Mouse (Mus musculus) heart, embryonic 15.5 days (tissue): ENCODE measurements around the gene Hoxb6. TPM values are rescaled to one million over a fixed set of nuclear protein-coding genes. Genes with fewer than 3 reads are reported as not detected.

Experiments used
- ATAC-seq: fragments of 200-750 bp; cut with Nextera tagmentation; replicated peaks from 2 replicates; pipeline ENCODE4 v1.8.0; 2017; ENCODE audit warnings: low read depth, moderate TSS enrichment; ENCODE audit not compliant: insufficient number of reproducible peaks, insufficient read depth, low FRiP score
- H3K27ac ChIP-seq: fragments of 300-500 bp; sonication (generic); 2 replicates; pipeline ENCODE4 v1.5.1; 2015; ENCODE audit warnings: mild to moderate bottlenecking, inconsistent platforms
- H3K27me3 ChIP-seq: fragments of 300-500 bp; sonication (generic); 2 replicates; pipeline ENCODE4 v1.6.1; 2015; ENCODE audit warnings: inconsistent platforms
- H3K36me3 ChIP-seq: fragments of 300-500 bp; sonication (generic); 2 replicates; pipeline ENCODE4 v1.6.1; 2015; ENCODE audit warnings: mild to moderate bottlenecking, inconsistent platforms
- H3K4me1 ChIP-seq: fragments of 300-500 bp; sonication (generic); replicated peaks from 2 replicates; pipeline ENCODE4 v1.6.1; 2015; ENCODE audit warnings: inconsistent platforms
- H3K4me2 ChIP-seq: fragments of 300-500 bp; sonication (generic); 2 replicates; pipeline ENCODE4 v1.6.1; 2015; ENCODE audit warnings: inconsistent platforms, mild to moderate bottlenecking, moderate library complexity
- H3K4me3 ChIP-seq: fragments of 300-500 bp; sonication (generic); 2 replicates; pipeline ENCODE4 v1.5.1; 2015; ENCODE audit warnings: mild to moderate bottlenecking, inconsistent platforms
- H3K9ac ChIP-seq: fragments of 300-500 bp; sonication (generic); 2 replicates; pipeline ENCODE4 v1.6.1; 2015; ENCODE audit warnings: mild to moderate bottlenecking, inconsistent platforms
- H3K9me3 ChIP-seq: fragments of 300-500 bp; sonication (generic); replicated peaks from 2 replicates; pipeline ENCODE4 v1.6.1; 2016; ENCODE audit warnings: inconsistent platforms
- WGBS: fragments of 180-500 bp; shearing (Covaris S2); methylation state at CpG from one replicate; pipeline ENCODE4 v1.1.7; 2015; ENCODE audit warnings: mixed read lengths; 5-methylcytosine and 5-hydroxymethylcytosine counted together
- polyA plus RNA-seq: library from polyadenylated mRNA; unstranded; fragments of >200 nt; fragmentation: Nextera tagmentation; extraction: Ambion mirVana; gene quantifications from 2 replicates; pipeline ENCODE4 v1.2.1, GENCODE M21; 2015

Gene Hoxb6
- polyA plus RNA-seq, 1 experiment from 2014 or later: 0.49 TPM

- peaks cover 100% of the 10 kb centered on the region for H3K27me3 ChIP-seq
- peaks cover 19% of the 10 kb centered on the region for H3K4me1 ChIP-seq
- 6% methylated on average over 38 of the region's 38 CpGs for WGBS
- H3K36me3 ChIP-seq: no peaks in the 10 kb centered on the region
- peak overlapping the region; percentile 50 for H3K4me2 ChIP-seq
- no peak for ATAC-seq
- no peak overlapping the region for H3K27ac ChIP-seq
- H3K9ac ChIP-seq: no peak overlapping the region
- H3K4me3 ChIP-seq: peak overlapping the region; percentile 40
- no peaks in the 10 kb centered on the region for H3K9me3 ChIP-seq
Measured at GRCm38 (mm10) chr11:96304381-96305195, 12.3 kb downstream of the Hoxb6 start.

GRCm38 (mm10) chr11:96305505-96306182, 13.4 kb downstream of the Hoxb6 start:
- Histone ChIP-seq H3K9me3 (no peaks in the 10 kb centered on the region), H3K4me2 (no peak overlapping the region; the same call in 1 of the 2 replicates), H3K4me3 (no peak overlapping the region), H3K4me1 (peaks cover 14% of the 10 kb centered on the region), H3K27me3 (peaks cover 100% of the 10 kb centered on the region), H3K9ac (no peak overlapping the region), H3K27ac (no peak overlapping the region), H3K36me3 (no peaks in the 10 kb centered on the region)
- 70% methylated on average over 6 of the region's 6 CpGs for WGBS
- no peak for ATAC-seq

- ATAC-seq: no peak
- Histone ChIP-seq H3K27ac (no peak overlapping the region), H3K4me1 (peaks cover 17% of the 10 kb centered on the region; the same call in 1 of the 2 replicates), H3K4me2 (no peak overlapping the region), H3K9me3 (no peaks in the 10 kb centered on the region), H3K27me3 (peaks cover 100% of the 10 kb centered on the region), H3K4me3 (no peak overlapping the region; the same call in 1 of the 2 replicates), H3K36me3 (no peaks in the 10 kb centered on the region), H3K9ac (no peak overlapping the region)
- WGBS: 30% methylated on average over 7 of the region's 7 CpGs
Measured at GRCm38 (mm10) chr11:96306183-96306907, 14.1 kb downstream of the Hoxb6 start.

GRCm38 (mm10) chr11:96306908-96307269, 14.6 kb downstream of the Hoxb6 start:
- peaks cover 20% of the 10 kb centered on the region for H3K4me1 ChIP-seq
- no peak overlapping the region for H3K4me2 ChIP-seq
- H3K9ac ChIP-seq: no peak overlapping the region
- no peaks in the 10 kb centered on the region for H3K36me3 ChIP-seq
- peaks cover 99% of the 10 kb centered on the region for H3K27me3 ChIP-seq
- WGBS: 18% methylated on average over 13 of the region's 13 CpGs
- ATAC-seq: no peak
- no peaks in the 10 kb centered on the region for H3K9me3 ChIP-seq
- H3K27ac ChIP-seq: no peak overlapping the region
- H3K4me3 ChIP-seq: no peak overlapping the region; the same call in 1 of the 2 replicates

GRCm38 (mm10) chr11:96308763-96309162, 16.5 kb downstream of the Hoxb6 start:
- no peak overlapping the region for H3K4me2 ChIP-seq

GRCm38 (mm10) chr11:96309288-96309687, 17.0 kb downstream of the Hoxb6 start:
- Histone ChIP-seq H3K9ac (no peak overlapping the region), H3K36me3 (no peaks in the 10 kb centered on the region), H3K4me1 (peaks cover 15% of the 10 kb centered on the region), H3K4me2 (no peak overlapping the region), H3K4me3 (no peak overlapping the region), H3K27me3 (peaks cover 99% of the 10 kb centered on the region), H3K27ac (no peak overlapping the region; the same call in 1 of the 2 replicates), H3K9me3 (no peaks in the 10 kb centered on the region)
- no peak for ATAC-seq
- WGBS: 28% methylated on average over 4 of the region's 4 CpGs

More at GRCm38 (mm10) chr11:96308763-96309162, 16.5 kb downstream of the Hoxb6 start:
- ATAC-seq: no peak
- H3K27me3 ChIP-seq: peaks cover 99% of the 10 kb centered on the region
- H3K27ac ChIP-seq: no peak overlapping the region; the same call in 1 of the 2 replicates
- no peaks in the 10 kb centered on the region for H3K36me3 ChIP-seq
- H3K4me3 ChIP-seq: no peak overlapping the region
- peaks cover 18% of the 10 kb centered on the region for H3K4me1 ChIP-seq
- 34% methylated on average over 4 of the region's 4 CpGs for WGBS
- H3K9ac ChIP-seq: no peak overlapping the region
- no peaks in the 10 kb centered on the region for H3K9me3 ChIP-seq

- ATAC-seq: no peak
- Histone ChIP-seq H3K27me3 (peaks cover 99% of the 10 kb centered on the region), H3K4me2 (peak overlapping the region; percentile 56; the same call in 1 of the 2 replicates), H3K27ac (no peak overlapping the region), H3K4me3 (no peak overlapping the region), H3K9ac (no peak overlapping the region), H3K9me3 (no peaks in the 10 kb centered on the region), H3K4me1 (peaks cover 11% of the 10 kb centered on the region), H3K36me3 (no peaks in the 10 kb centered on the region)
- 19% methylated on average over 20 of the region's 20 CpGs for WGBS
Measured at GRCm38 (mm10) chr11:96310183-96310938, 18.1 kb downstream of the Hoxb6 start.

GRCm38 (mm10) chr11:96311097-96311496, 18.8 kb downstream of the Hoxb6 start:
- no peak overlapping the region; the same call in 1 of the 2 replicates for H3K27ac ChIP-seq
- H3K4me2 ChIP-seq: peak overlapping the region; percentile 56
- H3K36me3 ChIP-seq: no peaks in the 10 kb centered on the region
- H3K27me3 ChIP-seq: peaks cover 99% of the 10 kb centered on the region
- no peak for ATAC-seq
- peak overlapping the region; percentile 40 for H3K4me3 ChIP-seq
- WGBS: 15% methylated on average over 6 of the region's 6 CpGs
- peak overlapping the region; percentile 21; the same call in 1 of the 2 replicates for H3K9ac ChIP-seq
- peaks cover 11% of the 10 kb centered on the region for H3K4me1 ChIP-seq
- H3K9me3 ChIP-seq: no peaks in the 10 kb centered on the region

GRCm38 (mm10) chr11:96311520-96312417, 19.5 kb downstream of the Hoxb6 start:
- peak; percentile 71; the same call in 1 of the 2 replicates for ATAC-seq
- H3K9me3 ChIP-seq: no peaks in the 10 kb centered on the region
- no peaks in the 10 kb centered on the region for H3K36me3 ChIP-seq
- 2% methylated on average over 31 of the region's 31 CpGs for WGBS
- peak overlapping the region; percentile 56 for H3K4me2 ChIP-seq
- H3K4me1 ChIP-seq: peaks cover 11% of the 10 kb centered on the region
- H3K27ac ChIP-seq: no peak overlapping the region; the same call in 1 of the 2 replicates
- peak overlapping the region; percentile 40 for H3K4me3 ChIP-seq
- H3K27me3 ChIP-seq: peaks cover 99% of the 10 kb centered on the region
- H3K9ac ChIP-seq: peak overlapping the region; percentile 21; the same call in 1 of the 2 replicates

GRCm38 (mm10) chr11:96313134-96313533, 20.9 kb downstream of the Hoxb6 start:
- Histone ChIP-seq H3K9ac (no peak overlapping the region), H3K4me1 (peaks cover 13% of the 10 kb centered on the region), H3K4me3 (no peak overlapping the region), H3K27ac (no peak overlapping the region), H3K27me3 (peaks cover 99% of the 10 kb centered on the region), H3K36me3 (no peaks in the 10 kb centered on the region), H3K9me3 (no peaks in the 10 kb centered on the region), H3K4me2 (no peak overlapping the region; the same call in 1 of the 2 replicates)
- 43% methylated on average over 2 of the region's 2 CpGs for WGBS
- ATAC-seq: no peak
